ENCODE assay signal across 24 mouse cellular contexts in the genomic region with DNA sequence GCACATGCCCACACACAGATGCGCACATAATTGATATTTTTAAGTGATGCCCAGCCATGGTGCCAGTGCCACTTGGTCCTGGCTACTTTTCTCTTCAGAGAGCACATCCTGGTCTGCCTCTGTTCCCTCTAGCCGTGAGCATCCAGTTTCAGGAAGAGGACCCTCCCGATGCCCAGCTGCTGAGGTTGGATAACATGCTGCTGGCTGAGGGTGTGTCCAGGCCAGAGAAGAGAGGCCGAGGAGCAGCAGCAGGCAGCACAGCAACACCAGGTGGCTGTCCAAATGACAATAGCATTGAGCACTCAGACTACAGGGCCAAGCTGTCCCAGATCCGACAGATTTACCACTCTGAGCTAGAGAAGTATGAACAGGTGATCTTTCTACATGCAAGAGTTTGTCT. TPM values are rescaled to one million over a fixed set of nuclear protein-coding genes. Genes with fewer than 3 reads are reported as not detected.
"Had no signal": no experiment of that assay in that cellular context is flagged by ENCODE, and none has a peak within 500 bp of the region (broad histone marks: within the 10 kb centered on the region; RNA-seq: fewer than 3 reads in every experiment).

No protein-coding gene starts in this region.

- H3K4me3 ChIP-seq: layer of hippocampus, adult 2 months; limb, embryonic 15.5 days; midbrain, embryonic 10.5 days; midbrain, embryonic 13.5 days; neural tube, embryonic 13.5 days; stomach, embryonic 15.5 days had no signal

- ATAC-seq: intestine, postnatal 0 days; lung, postnatal 0 days; midbrain, embryonic 13.5 days had no signal

- H3K4me1 ChIP-seq: limb, embryonic 15.5 days; midbrain, embryonic 10.5 days; midbrain, embryonic 13.5 days; neural tube, embryonic 13.5 days; stomach, embryonic 15.5 days had no signal

- H3K4me2 ChIP-seq: limb, embryonic 15.5 days; lung, embryonic 14.5 days; midbrain, embryonic 13.5 days; neural tube, embryonic 13.5 days; stomach, embryonic 15.5 days had no signal

- H3K9me3 ChIP-seq: limb, embryonic 15.5 days; midbrain, embryonic 10.5 days; midbrain, embryonic 13.5 days; neural tube, embryonic 13.5 days; stomach, embryonic 15.5 days had no signal

- DNase-seq: kidney, adult 2 months; kidney, postnatal 25 days; layer of hippocampus, adult 9-11 months; lung, embryonic 14.5 days; retina, postnatal 1 day; right cerebral cortex, postnatal 25 days; spleen, adult 18-20 months; thymus, adult 18-20 months; thymus, postnatal 36 days had no signal

- H3K27ac ChIP-seq: kidney, postnatal 0 days; layer of hippocampus, adult 2 months; limb, embryonic 15.5 days; macrophage; midbrain, embryonic 10.5 days; midbrain, embryonic 13.5 days; neural tube, embryonic 13.5 days; stomach, embryonic 15.5 days had no signal

- H3K9ac ChIP-seq: limb, embryonic 15.5 days; lung, embryonic 14.5 days; midbrain, embryonic 13.5 days; neural tube, embryonic 13.5 days; stomach, embryonic 15.5 days had no signal

- H3K27me3 ChIP-seq: limb, embryonic 15.5 days; midbrain, embryonic 13.5 days; neural tube, embryonic 13.5 days; stomach, embryonic 15.5 days had no signal

- H3K36me3 ChIP-seq: limb, embryonic 15.5 days; stomach, embryonic 15.5 days had no signal

RNA-seq across cellular contexts. Expression of gene Cilp2, which starts 23.3 kb away (rescaled TPM):
- total RNA-seq: megakaryocyte, adult 5-6 weeks; neutrophil, adult 5-6 weeks had no signal
- polyA plus RNA-seq: liver, embryonic 16.5 days; macrophage had no signal

RNA-seq across cellular contexts. Expression of gene Tssk6, which starts 37.8 kb away (rescaled TPM):
- total RNA-seq: left cerebral cortex, adult 18-20 months; midbrain, postnatal 0 days had no signal

RNA-seq across cellular contexts. Expression of gene Yjefn3, which starts 38.3 kb away (rescaled TPM):
- total RNA-seq: megakaryocyte, adult 5-6 weeks; neutrophil, adult 5-6 weeks had no signal
- polyA plus RNA-seq: macrophage had no signal
